Mouse (Mus musculus) layer of hippocampus, adult 9-10 months (tissue): Measurements from ENCODE around the gene Caskin1.
"Not testable (repeated sequence)": the region's sequence is repeated elsewhere in the genome, so short reads cannot be mapped to it uniquely, and the experiment has no call there.

Experiments
- DNase-seq: peaks from one replicate; pipeline ENCODE4 v3.0.0; 2022; ENCODE audit warnings: low spot score

Caskin1 gene

DNA sequence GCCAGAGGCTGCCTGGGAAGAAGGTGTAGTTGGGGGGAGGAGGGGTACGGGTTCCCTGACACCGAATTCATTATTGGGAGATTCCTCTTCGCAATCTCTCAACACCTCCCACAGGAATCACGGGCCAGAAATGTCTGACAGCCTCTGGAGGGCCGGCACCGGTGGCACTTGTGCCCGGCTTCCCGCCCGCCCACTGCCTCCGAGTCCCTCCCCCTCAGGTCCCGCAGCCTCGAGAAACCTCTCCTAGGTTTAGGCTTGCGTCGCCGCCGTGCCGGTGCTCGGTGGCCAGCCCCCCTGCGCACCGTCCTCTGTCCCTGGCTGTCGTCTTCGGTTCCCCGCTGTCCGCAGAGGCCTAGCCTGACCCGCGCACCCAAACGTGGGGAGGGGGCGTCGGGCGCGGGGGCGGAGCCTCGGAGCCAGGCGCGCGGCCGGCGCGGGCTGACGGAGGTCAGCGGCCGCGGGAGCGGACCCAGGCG is at the start of gene Caskin1:
Gene Caskin1 (plus strand): TSS at position 416 of the 476 bp plus-strand sequence.
- DNase-seq: no peak

- no peak for DNase-seq
Observed at GRCm38 (mm10) chr17:24440377-24440776, 48.0 kb upstream of the Caskin1 start.

DNA sequence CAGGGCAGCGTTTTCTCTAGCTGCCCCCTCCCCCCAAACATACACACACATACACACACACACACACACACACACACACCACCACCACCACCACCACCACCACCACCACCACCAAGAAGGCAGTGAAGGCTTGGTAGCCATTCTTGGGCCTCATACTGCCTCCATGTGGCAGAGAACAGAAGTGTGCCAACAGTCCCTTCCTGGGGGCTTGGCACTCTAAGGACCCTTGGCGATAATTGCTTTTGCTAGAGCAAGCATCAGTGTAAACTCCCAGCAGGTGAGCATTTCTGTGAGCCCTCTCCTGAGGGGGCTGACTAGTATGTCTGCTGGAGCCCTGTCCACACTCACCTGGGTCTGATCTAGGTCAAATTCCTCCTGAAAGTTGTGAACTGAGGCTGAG is 47.3 kb upstream of the Caskin1 start:
- no peak for DNase-seq

DNA sequence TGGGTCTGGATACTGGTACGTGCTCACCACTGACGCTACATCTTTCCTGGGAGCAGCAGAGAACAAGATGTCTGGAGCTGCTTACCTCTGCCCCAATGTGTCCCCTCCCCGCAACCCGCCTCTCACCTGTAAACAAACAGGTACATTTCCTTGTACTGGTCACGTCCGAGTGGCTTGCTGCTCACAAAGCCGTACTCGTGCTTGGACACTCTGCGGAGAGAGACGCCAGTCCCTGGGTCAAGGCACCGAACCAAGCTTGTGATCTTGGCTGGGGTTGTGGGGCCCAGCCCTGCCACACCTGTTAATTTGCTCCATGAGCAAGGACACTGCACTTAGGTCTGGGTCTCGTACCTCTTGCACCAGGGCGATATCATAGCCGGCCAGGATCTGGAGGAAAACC is 46.3 kb upstream of the Caskin1 start:
- DNase-seq: no peak

DNA sequence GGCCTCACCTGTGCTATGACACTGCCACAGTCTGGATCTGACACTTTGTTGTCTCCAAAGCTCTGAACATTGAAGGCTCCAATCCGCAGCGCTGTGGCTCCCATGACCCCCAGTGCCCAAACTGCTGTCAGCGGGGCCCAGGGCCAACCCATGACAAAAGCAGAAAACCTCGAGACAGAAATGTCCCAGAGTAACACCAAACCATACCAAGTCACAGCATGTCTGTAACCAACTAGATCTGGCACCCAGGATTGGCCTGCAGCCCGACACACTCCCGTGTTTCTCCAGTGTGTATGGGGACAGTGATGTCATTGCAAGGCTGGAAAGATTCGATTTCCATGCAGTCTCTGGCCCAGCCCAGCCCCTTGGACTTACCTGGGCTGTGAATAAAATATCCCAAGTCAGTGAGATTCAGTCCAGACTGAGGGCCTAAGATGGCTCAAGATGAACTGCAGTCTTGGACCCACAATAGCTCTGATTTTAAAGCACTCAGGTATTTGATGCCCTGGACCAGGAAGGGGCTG is 45.7 kb upstream of the Caskin1 start, which contains the start of gene Dnase1l2:
Gene Dnase1l2 (minus strand): TSS at position 474 of the 524 bp plus-strand sequence.
- no peak for DNase-seq

- DNase-seq: no peak
Observed at GRCm38 (mm10) chr17:24443409-24443808, 45.0 kb upstream of the Caskin1 start.

GRCm38 (mm10) chr17:24446590-24446989 is 41.8 kb upstream of the Caskin1 start:
- no peak for DNase-seq

- DNase-seq: no peak
Observed at GRCm38 (mm10) chr17:24449507-24449906, 38.9 kb upstream of the Caskin1 start.

GRCm38 (mm10) chr17:24451220-24451619 is 37.2 kb upstream of the Caskin1 start:
- DNase-seq: no peak

DNA sequence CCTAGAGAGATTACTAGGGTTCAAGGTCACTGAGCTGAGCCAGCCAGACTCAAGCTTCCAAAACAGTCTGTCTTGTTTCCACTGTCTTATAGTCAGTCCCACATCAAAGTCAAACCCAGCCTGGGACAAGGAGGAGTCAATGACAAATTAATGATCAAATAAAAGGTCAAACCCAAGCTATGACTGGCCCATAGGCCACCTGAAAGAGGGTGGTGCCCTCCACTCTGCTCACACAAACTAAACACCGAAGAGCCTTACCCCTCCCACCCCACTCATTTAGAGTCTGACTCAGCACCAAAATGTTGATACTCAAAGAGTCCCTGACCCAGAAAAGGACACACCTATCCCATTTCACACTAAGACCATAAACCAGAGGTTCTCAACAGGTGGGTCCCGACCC is 35.0 kb upstream of the Caskin1 start:
- no peak for DNase-seq

- no peak for DNase-seq
Observed at GRCm38 (mm10) chr17:24454218-24454755, 34.1 kb upstream of the Caskin1 start.

- DNase-seq: peak; percentile 98
Observed at GRCm38 (mm10) chr17:24454756-24455522, 33.5 kb upstream of the Caskin1 start.

- not testable (repeated sequence) for DNase-seq
Observed at GRCm38 (mm10) chr17:24455523-24456206, 32.7 kb upstream of the Caskin1 start.

DNA sequence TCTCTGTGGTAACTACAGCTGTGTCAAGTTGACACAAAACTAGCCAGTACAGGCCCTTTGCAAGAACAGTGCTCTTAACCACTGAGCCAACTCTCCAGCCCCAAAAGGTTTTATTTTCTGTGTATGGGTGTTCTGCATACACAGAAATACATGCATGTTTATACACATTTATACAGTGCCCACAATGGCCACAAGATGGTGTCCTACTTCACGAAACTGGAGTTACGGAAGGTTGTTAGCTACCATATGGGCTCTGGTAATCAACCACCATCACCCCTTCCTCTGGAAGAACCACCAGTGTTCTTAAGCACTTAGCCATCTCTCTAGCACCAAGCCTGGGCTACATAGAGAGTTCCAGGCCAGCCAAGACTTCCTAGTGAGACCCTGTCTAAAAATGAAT is 26.8 kb upstream of the Caskin1 start:
- DNase-seq: no peak

GRCm38 (mm10) chr17:24462932-24463331 is 25.5 kb upstream of the Caskin1 start:
- DNase-seq: no peak

- no peak for DNase-seq
Observed at GRCm38 (mm10) chr17:24463374-24464133, 24.8 kb upstream of the Caskin1 start.

DNA sequence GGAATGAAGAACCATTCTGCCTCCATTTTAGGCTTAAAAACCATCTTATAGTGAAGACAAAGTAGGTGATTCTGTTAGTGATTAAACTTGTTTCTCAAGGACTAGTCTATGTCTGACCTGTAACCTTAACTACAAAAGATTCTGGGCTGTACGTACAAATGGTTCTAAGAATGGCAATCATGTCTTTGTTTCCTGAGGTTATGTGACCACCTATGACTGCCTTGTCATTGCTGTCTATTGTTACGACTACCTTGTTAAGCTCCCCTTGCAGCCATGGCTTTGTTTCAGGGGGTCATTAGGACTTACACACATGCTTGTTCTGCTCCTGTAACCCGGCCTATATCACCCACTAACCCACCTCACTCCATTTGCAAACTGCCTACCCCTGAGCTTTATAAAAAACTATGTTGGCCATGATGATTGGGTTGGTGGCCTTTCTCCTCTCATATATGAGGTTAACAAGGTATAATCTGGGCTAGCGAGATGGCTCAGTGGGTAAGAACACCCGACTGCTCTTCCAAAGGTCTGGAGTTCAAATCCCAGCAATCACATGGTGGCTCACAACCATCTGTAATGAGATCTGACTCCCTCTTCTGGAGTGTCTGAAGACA is 19.7 kb upstream of the Caskin1 start:
- no peak for DNase-seq

DNA sequence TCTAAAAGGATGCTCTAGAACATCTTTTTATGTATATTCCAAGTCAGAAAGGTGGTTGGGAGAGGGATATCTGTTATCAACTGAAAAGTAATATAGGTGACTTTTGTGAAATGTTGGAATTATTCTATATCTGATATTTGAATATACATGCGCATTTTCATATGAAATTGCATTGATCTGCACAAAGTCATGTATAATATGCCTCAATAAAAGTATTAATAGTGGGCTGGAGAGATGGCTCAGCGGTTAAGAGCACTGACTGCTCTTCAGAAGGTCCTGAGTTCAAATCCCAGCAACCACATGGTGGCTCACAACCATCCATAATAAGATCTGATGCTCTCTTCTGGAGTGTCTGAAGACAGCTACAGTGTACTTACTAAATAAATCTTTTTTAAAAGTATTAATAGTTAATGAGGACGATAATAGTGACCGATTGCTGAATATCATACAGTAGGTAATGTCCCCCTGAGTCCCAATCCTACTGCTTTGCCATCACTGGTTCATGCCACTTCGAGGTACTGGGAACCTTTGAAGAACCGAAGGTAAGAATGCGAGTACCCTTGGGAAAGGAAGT is 19.0 kb upstream of the Caskin1 start:
- DNase-seq: no peak

- DNase-seq: peak; percentile 98
Observed at GRCm38 (mm10) chr17:24469910-24470602, 18.3 kb upstream of the Caskin1 start, which contains the start of the genes E4f1 and Pgp. Gene E4f1 (minus strand): TSS chr17:24470313. Gene Pgp (plus strand): TSS chr17:24470392.
